Mouse (Mus musculus) testis, adult 2 months (tissue): ENCODE measurements at regions not wholly inside any gene's neighbourhood (a gene's known extent, or its start where the extent isn't known, plus 50 kb on each side); places are given as distances from the start of the nearest gene placed in this dataset.

Experiments used
- CTCF ChIP-seq: fragments of 200-500 bp; IDR thresholded peaks from 2 replicates; pipeline ENCODE4 v1.5.1; 2012; ENCODE audit warnings: low read depth, mild to moderate bottlenecking, inconsistent platforms, low read length, moderate library complexity; ENCODE audit not compliant: control insufficient read depth, insufficient read depth, insufficient replicate concordance
- POLR2A ChIP-seq: fragments of 200-500 bp; IDR thresholded peaks from 2 replicates; pipeline ENCODE4 v1.6.1; 2012; ENCODE audit warnings: low read depth, mild to moderate bottlenecking, inconsistent platforms, low read length, moderate library complexity; ENCODE audit not compliant: control insufficient read depth

DNA sequence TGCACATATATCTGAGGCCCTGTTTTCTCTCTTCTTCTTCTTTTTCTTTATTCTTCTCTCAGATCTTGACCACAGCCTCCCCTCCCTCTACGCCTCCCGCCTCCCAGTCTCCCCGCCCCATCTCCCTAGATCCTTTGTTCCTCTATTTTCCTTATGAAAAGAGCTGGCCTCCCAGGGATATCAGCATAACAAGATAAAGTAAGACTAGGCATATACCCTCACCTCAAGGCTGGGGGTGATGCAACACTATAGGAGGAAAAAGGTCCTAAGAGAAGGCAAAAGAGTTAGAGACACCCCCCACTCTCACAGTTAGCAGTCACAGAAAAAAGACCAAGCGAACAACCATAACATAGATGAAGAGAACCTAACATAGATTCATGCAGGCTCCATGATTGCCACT, 57.5 kb upstream of the Pgrmc2 start:
- no peak for TF ChIP-seq CTCF
- no peak for TF ChIP-seq POLR2A
